Mouse (Mus musculus): Measurements from ENCODE around the gene Vmn2r17.

The Vmn2r17 gene

DNA sequence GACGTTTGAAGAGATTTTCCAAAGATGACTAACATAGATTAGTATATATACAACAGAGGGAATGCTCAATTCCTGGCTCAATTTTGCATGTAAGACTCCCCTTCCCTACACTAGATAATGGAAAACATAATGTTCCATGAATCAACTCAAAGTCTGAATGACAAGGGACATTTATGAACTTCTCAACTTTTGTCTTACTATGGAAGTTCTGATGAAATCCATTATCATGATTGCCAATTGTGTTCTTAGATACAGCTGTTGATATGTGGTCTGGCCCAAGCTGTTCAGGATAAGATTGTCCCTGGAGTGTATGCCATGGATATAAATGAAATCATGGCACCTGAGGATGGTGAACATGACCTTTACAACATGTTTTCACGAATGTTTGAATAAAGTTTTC, at the start of gene Vmn2r17:
TSS of gene Vmn2r17 (plus strand) at position 301 of the 400 bp plus-strand sequence.
- no peak for DNase-seq (ENCODE audit: low spot score)

GRCm38 (mm10) chr5:109466576-109467506, 47.4 kb downstream of the Vmn2r17 start:
- DNase-seq (ENCODE audit: low spot score): peak; percentile 56

GRCm38 (mm10) chr5:109506729-109507128, 87.2 kb downstream of the Vmn2r17 start:
- DNase-seq (ENCODE audit: low spot score): no peak

All from ovary, adult 18-20 months (tissue).